Mouse (Mus musculus) liver, embryonic 14.5 days (tissue): Measurements from ENCODE around the gene Kcnh6. TPM values are rescaled to one million over a fixed set of nuclear protein-coding genes. Genes with fewer than 3 reads are reported as not detected.

Source experiments
- ATAC-seq: fragments of 200-750 bp; cut with Nextera tagmentation; 2 replicates; pipeline ENCODE4 v1.8.0; 2017; ENCODE audit warnings: moderate number of reproducible peaks, mild to moderate bottlenecking, moderate library complexity; ENCODE audit not compliant: insufficient read depth
- DNase-seq, 3 experiments: peaks; one replicate each; pipeline ENCODE4 v3.0.0-alpha.2; 2012 to 2013; ENCODE audit warnings: low read depth in 3 of 3, low spot score in 3 of 3
- H3K27ac ChIP-seq: fragments of 300-500 bp; sonication (generic); 2 replicates; pipeline ENCODE4 v1.5.1; 2014; ENCODE audit warnings: moderate library complexity, mild to moderate bottlenecking, control low read depth, inconsistent platforms
- H3K27me3 ChIP-seq: fragments of 300-500 bp; sonication (generic); 2 replicates; pipeline ENCODE4 v1.6.1; 2014; ENCODE audit warnings: mild to moderate bottlenecking, low read length, moderate library complexity; ENCODE audit not compliant: control insufficient read depth, insufficient read depth
- H3K36me3 ChIP-seq: fragments of 300-500 bp; sonication (generic); replicated peaks from 2 replicates; pipeline ENCODE4 v1.6.1; 2014; ENCODE audit warnings: low read depth; ENCODE audit not compliant: control insufficient read depth, insufficient read depth
- H3K4me1 ChIP-seq, 2 experiments: fragments of 200-500 bp in 1 of 2; fragments of 300-500 bp in 1 of 2; sonication (generic) in 1 of 2; replicated peaks; 2 replicates each; pipeline ENCODE4 v1.6.1; 2012 to 2014; ENCODE audit warnings: antibody characterized with exemption in 1 of 2, inconsistent platforms in 1 of 2, low read length in 1 of 2; ENCODE audit not compliant: control insufficient read depth in 2 of 2, insufficient read depth in 2 of 2
- H3K4me2 ChIP-seq: fragments of 300-500 bp; sonication (generic); 2 replicates; pipeline ENCODE4 v1.6.1; 2014; ENCODE audit warnings: low read depth, mild to moderate bottlenecking, control low read depth, moderate library complexity
- H3K4me3 ChIP-seq, 2 experiments: fragments of 200-500 bp in 1 of 2; fragments of 300-500 bp in 1 of 2; sonication (generic) in 1 of 2; 2 replicates each; pipeline ENCODE4 v1.5.1; 2012 to 2014; ENCODE audit warnings: low read depth in 2 of 2, low read length in 2 of 2, mild to moderate bottlenecking in 2 of 2, control low read depth in 1 of 2, inconsistent platforms in 1 of 2, moderate library complexity in 1 of 2; ENCODE audit not compliant: insufficient read depth in 1 of 2
- H3K9ac ChIP-seq: fragments of 300-500 bp; sonication (generic); replicated peaks from 2 replicates; pipeline ENCODE4 v1.6.1; 2014; ENCODE audit warnings: mild to moderate bottlenecking, control low read depth, moderate library complexity
- H3K9me3 ChIP-seq: fragments of 300-500 bp; sonication (generic); 2 replicates; pipeline ENCODE4 v1.6.1; 2016; ENCODE audit warnings: low read length, mixed read lengths; ENCODE audit not compliant: control insufficient read depth
- CTCF ChIP-seq: IDR thresholded peaks from 2 replicates; pipeline ENCODE4 v1.5.1; 2016; ENCODE audit warnings: antibody characterized with exemption, low read depth, control low read depth
- EP300 ChIP-seq: IDR thresholded peaks from 2 replicates; pipeline ENCODE4 v1.6.1; 2016; ENCODE audit warnings: antibody characterized with exemption, low read depth
- WGBS: fragments of 180-500 bp; shearing (Covaris S2); extraction: QIAGEN DNeasy Blood & Tissue Kit; methylation state at CpG from one replicate; pipeline ENCODE4 v1.1.7; 2014; ENCODE audit not compliant: insufficient replicate concordance; 5-methylcytosine and 5-hydroxymethylcytosine counted together
- polyA plus RNA-seq, 2 experiments: library from polyadenylated mRNA; depleted of rRNA in 1 of 2; stranded (reverse) in 1 of 2; unstranded in 1 of 2; fragments of >200 nt; fragmentation: Nextera tagmentation in 1 of 2; extraction: Ambion mirVana in 1 of 2; gene quantifications; 2 replicates each; pipeline versions ENCODE4 v1.2.1 to v1.2.3; 2012 to 2014

Gene Kcnh6
- polyA plus RNA-seq, 2 experiments: 0.01 TPM; not detected in 1

DNA sequence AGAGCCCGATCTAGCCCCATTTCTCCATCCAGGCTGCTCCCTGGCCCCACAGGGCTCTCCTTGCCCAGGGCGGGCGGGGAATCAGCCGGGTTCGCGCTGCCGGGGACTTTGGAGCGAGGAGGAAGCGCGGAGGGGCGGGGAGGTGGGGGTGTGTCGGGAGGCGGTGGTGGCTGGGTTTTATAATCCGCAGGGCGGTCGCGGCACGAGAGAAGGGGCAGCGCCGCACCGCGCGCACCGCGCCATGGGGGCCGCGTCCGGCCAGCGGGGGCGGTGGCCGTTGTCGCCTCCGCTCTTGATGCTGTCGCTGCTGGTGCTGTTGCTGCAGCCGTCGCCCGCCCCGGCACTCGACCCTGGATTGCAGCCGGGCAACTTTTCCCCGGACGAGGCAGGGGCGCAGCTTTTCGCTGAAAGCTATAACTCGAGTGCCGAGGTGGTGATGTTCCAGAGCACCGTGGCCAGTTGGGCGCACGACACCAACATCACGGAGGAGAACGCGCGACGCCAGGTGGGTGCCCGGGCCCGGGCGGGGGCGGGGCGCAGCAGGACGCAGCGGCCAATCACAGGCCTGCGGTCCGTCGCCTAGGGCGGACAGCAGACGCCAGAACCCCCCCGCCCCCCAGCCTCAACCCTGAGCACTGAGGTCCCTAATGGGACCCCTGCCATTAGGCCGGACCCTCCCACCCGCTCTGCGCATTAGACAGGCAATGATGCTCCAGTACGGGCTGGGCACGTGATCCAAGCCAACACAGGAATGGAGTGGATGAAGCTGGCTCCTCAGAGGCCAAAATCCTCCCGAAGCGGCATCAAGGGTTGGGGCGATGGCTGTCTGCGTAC lies 40.0 kb upstream of the Kcnh6 start, which contains the start of gene Ace:
Gene Ace (plus strand): TSS at position 205 of the 834 bp plus-strand sequence.
- ATAC-seq: no peak
- no peaks in the 10 kb centered on the region for H3K36me3 ChIP-seq

DNA sequence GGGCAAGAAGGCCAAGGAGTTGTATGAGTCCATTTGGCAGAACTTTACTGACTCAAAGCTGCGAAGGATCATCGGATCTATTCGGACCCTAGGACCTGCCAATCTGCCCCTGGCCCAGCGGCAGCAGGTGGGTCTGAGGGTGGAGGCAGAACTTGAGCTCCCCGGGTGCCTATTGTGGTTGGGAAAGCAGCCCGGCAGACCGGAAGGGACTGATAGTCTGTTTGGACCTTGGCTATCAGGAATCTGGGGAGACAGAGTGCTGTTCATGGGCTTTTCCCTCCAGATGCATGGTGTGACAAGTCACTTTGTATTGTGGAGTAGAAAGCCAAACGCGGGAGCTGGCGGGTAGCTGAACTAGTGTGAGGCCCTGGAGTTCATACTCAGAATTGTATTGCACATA lies 39.0 kb upstream of the Kcnh6 start:
- no peak overlapping the region for H3K4me2 ChIP-seq
- H3K4me3 ChIP-seq: no peak overlapping the region
- DNase-seq (no peak), ATAC-seq (no peak)
- no peaks in the 10 kb centered on the region for H3K4me1 ChIP-seq
- no peaks in the 10 kb centered on the region for H3K36me3 ChIP-seq
- H3K9me3 ChIP-seq: no peaks in the 10 kb centered on the region
- TF ChIP-seq CTCF (no peak), EP300 (no peak)
- peaks cover 32% of the 10 kb centered on the region for H3K27me3 ChIP-seq
- H3K9ac ChIP-seq: no peak overlapping the region
- 32% methylated on average over 10 of the region's 10 CpGs for WGBS
- no peak overlapping the region for H3K27ac ChIP-seq

More for the DNA sequence above, 40.0 kb upstream of the Kcnh6 start, which contains the start of gene Ace:
- H3K9me3 ChIP-seq: no peaks in the 10 kb centered on the region
- peak within 1 kb of the TSS; percentile 13 to 41; a peak in 2 of 4 replicates for H3K4me3 ChIP-seq
- no peak within 1 kb of the TSS for H3K9ac ChIP-seq
- TF ChIP-seq EP300 (no peak), CTCF (no peak)
- no peaks in the 10 kb centered on the region for H3K4me1 ChIP-seq
- peak within 1 kb of the TSS; percentile 59 for H3K4me2 ChIP-seq
- WGBS: 2% methylated on average over 62 of the region's 76 CpGs
- no peak for DNase-seq
- H3K27ac ChIP-seq: no peak within 1 kb of the TSS
- H3K27me3 ChIP-seq: peaks cover 32% of the 10 kb centered on the region

DNA sequence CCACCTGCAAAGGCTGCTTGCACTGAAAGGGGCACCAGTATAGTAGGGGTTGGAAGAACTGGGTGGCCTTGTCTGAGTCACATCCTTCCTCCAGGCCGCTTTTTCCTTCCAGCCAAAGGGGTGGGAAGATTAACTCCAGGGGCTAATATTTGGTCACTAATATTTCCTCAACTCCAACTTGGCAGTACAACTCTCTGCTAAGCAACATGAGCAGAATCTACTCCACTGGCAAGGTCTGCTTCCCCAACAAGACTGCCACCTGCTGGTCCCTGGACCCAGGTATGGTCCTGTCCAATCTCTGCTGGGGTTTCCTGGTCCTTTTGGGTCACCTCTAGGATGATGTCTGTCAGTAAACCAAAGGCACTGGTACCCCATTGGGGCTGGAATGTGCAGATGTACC lies 38.4 kb upstream of the Kcnh6 start:
- no peak overlapping the region for H3K4me2 ChIP-seq
- WGBS: 12% methylated on average over 1 of the region's 1 CpGs
- ATAC-seq: no peak
- H3K9ac ChIP-seq: no peak overlapping the region
- no peak overlapping the region for H3K4me3 ChIP-seq
- DNase-seq: no peak
- no peaks in the 10 kb centered on the region for H3K36me3 ChIP-seq
- peaks cover 32% of the 10 kb centered on the region for H3K27me3 ChIP-seq
- no peaks in the 10 kb centered on the region for H3K9me3 ChIP-seq
- H3K4me1 ChIP-seq: no peaks in the 10 kb centered on the region
- no peak overlapping the region for H3K27ac ChIP-seq
- TF ChIP-seq CTCF (peak; percentile 55), EP300 (no peak)

DNA sequence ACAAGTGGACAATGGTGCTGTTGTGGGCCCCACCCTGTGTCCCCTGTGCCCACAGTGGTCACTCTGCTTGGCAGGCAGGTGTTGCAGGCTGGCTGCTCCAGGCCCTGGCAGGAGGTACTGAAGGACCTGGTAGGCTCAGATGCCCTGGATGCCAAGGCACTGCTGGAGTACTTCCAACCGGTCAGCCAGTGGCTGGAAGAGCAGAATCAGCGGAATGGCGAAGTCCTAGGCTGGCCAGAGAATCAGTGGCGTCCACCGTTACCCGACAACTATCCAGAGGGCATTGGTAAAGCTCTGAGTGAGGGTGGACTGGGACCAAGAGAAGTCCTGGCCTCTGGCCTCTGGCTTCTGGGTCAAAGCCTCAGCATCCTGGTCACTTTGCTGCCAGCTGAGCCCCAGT lies 33.3 kb upstream of the Kcnh6 start:
- no peak overlapping the region for H3K9ac ChIP-seq
- ATAC-seq (no peak), DNase-seq (no peak)
- 75% methylated on average over 6 of the region's 6 CpGs for WGBS
- no peaks in the 10 kb centered on the region for H3K36me3 ChIP-seq
- H3K4me2 ChIP-seq: no peak overlapping the region
- TF ChIP-seq CTCF (no peak), EP300 (no peak)
- no peaks in the 10 kb centered on the region for H3K4me1 ChIP-seq
- no peak overlapping the region for H3K4me3 ChIP-seq
- H3K9me3 ChIP-seq: no peaks in the 10 kb centered on the region
- H3K27ac ChIP-seq: no peak overlapping the region
- H3K27me3 ChIP-seq: peaks cover 4% of the 10 kb centered on the region

DNA sequence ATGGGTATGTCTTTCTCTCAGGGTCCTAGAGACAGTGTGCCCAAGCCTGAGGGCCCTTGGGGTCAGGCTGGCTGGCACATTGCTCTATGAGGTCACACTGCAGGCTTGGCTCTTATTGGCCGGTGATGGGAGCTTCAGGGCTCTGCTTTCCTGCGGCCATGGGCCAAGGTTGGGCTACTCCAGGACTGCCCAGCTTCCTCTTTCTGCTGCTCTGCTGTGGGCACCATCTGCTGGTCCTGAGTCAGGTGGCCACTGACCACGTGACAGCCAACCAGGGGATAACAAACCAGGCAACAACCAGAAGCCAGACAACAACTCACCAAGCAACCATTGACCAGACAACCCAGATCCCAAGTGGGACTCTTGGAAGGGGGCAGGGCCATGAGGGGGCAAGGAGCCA lies 32.9 kb upstream of the Kcnh6 start:
- H3K4me3 ChIP-seq: no peak overlapping the region
- DNase-seq: no peak
- no peaks in the 10 kb centered on the region for H3K36me3 ChIP-seq
- no peaks in the 10 kb centered on the region for H3K4me1 ChIP-seq
- H3K4me2 ChIP-seq: no peak overlapping the region
- ATAC-seq: no peak
- no peak overlapping the region for H3K27ac ChIP-seq
- TF ChIP-seq EP300 (no peak), CTCF (no peak)
- no peak overlapping the region for H3K9ac ChIP-seq
- WGBS: 37% methylated on average over 3 of the region's 3 CpGs
- no peaks in the 10 kb centered on the region for H3K9me3 ChIP-seq
- H3K27me3 ChIP-seq: no peaks in the 10 kb centered on the region
